Mouse (Mus musculus) skeletal muscle tissue, adult 2 months (tissue): Measurements from ENCODE around the gene Nupl1.

ENCODE experiments used
- DNase-seq: peaks from one replicate; pipeline ENCODE4 v3.0.0-alpha.2; 2012; ENCODE audit warnings: low read depth, low spot score

Nupl1 gene

DNA sequence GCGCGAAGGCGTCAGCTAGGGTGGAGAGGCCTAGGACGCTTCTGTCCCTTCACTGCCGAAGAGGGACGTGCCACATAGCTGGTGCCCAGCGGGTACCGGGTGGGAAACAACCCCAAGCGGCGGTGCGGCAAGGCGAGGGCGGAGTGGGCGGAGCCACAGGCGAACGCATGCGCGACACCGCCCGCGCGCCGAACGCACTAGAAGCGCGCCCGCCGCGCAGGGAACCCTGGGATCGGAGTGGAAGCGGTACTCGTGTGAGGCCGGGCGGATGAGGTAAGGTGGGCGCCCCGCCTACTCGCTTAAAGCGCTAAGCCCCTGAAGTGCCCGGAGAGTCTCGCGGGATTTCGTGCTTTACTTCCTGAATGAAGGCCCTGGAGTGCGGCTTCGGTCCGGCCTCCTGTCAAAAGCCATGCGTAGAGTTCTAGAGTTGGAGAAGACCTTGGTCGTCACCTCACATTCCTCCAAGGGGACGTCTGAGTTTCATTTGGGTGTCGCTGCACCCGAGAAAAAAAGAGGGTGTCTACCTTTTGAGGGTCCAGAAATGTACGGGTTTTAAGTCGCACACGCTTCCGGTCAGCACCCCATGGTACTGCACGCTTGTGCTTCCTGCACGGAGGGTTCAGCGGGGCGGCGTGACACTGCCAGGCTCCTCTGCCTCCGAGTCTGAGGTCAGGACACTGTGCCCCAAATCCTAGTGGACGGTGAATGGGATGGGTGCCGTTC, at the start of gene Nupl1, which contains the start of gene Gm49336:
Gene Nupl1, minus strand, starts transcription at position 151 of the 723 bp plus-strand sequence.
Gene Gm49336, minus strand, starts transcription at position 227 of the 723 bp plus-strand sequence.
- DNase-seq: peak; percentile 98

DNA sequence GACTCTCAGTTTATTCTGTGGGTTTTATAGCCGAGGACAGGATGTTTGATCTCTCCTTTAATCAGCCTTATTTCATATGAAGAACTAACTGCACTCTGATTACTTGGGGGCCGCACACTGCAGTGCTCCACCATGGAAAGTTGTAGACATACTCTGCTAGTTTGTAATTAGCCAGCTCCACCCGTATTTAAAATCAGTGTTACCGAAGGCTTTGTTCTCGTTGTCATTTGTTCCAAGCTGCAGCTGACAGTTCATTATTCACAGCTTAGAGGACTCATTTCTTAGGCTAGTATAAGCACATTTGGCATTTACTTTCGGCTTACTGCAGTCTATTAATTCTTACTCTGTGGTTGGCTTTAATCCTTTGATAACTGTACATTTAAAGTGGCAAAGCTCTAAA, 49.8 kb upstream of the Nupl1 start:
- no peak for DNase-seq

DNA sequence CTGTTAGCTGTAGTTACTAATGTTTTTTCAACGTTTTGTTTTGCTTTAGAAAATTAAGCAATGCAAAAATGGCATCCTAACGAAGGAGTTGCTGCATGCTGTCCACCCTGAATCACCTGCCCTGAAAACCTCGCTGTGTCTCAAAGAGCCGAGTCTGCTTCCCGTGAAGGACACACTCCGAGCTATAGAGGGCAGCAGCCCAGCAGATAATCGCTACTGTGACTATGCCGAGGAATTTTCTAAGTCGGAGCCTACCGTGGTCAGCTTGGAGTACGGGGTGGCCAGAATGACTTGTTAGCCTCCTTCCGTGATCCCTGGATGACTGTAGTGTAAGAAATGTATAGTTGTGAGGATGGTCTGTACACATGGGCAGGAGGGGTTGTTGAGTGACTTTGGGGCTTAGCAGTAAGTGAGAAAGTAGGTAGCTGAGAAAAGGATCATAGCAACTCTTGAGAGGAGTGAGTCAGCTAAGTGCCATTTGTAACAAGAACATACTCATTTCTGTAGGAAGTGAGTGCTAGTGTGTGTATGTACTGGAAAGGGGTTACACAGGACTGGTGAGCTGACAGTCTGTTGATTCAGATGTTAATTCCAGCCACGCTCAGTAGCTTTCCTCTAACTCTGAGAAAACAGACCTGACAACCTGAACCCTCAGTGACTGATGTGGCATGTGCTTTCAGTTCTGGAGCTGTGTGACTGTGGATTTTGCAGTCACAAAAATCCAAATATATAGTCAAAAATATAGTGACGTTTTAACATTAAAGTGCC, 49.2 kb upstream of the Nupl1 start:
- DNase-seq: no peak

DNA sequence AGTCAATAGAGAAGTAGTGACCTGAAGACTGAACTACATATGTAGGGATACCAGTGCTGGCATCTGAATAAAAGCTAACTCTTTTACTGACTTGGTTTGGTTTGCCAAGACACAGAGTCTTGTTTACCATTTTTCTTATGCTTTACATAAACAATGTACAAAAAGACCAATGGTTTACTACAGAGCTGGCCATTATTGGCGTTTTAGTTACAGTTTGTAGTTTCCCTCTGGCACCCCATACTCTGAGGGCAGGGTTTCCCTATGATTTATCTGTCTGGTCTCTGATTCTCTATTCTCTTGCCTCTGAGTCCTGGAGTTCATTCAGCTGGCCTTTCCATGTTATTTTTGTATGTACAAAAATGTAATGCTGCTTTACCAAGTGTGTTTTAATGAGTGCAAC, 44.3 kb upstream of the Nupl1 start:
- no peak for DNase-seq

DNA sequence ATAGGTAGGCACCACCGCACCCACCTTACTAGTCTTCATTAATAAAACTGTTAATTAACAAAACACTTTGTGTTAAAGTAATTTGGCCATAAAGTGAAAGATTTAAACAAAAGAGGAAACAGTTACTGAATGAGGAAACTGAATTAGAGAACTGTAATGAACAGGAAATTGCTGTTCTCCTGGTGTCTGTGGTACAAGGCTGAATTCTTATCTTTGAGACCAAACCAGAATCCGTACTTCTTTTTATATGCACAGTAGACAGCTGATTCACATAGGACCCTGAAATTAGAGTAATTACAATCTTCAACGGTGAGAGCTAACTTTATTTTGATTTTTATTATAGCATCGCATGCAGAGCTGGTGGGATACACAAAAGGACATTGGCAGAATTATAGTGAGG, 39.1 kb upstream of the Nupl1 start:
- no peak for DNase-seq

DNA sequence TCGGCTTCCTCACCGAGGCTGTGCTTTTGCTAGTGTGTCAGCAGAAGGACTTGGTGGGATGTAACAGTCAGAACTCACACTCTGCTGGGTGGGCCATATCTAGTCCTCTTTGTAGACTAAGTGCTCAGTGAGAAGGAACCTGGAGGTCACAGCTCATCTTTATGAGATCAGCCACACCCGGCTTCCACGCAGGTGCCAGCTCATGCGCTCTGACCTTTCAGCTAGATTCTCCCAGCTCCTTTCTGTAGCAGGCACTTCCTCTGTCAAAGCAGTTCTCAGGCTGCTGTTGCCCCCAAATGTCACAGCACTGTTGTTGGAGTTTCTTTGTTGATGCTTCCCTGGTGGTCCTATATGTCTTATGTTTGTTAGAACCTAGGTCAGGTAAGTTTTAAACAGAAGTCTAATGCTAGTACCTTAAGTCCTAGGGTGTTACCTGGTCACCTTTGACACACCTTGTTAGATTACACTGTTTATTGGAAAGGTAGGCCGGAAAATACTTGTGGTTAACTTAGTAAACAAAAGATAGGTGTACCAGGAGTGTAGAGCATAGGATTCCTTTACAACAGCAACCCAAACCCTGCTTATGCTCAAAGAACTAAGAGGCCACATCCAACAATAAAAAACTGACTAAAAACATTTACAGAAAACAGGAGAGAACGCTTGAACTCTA, 35.1 kb upstream of the Nupl1 start:
- DNase-seq: no peak

DNA sequence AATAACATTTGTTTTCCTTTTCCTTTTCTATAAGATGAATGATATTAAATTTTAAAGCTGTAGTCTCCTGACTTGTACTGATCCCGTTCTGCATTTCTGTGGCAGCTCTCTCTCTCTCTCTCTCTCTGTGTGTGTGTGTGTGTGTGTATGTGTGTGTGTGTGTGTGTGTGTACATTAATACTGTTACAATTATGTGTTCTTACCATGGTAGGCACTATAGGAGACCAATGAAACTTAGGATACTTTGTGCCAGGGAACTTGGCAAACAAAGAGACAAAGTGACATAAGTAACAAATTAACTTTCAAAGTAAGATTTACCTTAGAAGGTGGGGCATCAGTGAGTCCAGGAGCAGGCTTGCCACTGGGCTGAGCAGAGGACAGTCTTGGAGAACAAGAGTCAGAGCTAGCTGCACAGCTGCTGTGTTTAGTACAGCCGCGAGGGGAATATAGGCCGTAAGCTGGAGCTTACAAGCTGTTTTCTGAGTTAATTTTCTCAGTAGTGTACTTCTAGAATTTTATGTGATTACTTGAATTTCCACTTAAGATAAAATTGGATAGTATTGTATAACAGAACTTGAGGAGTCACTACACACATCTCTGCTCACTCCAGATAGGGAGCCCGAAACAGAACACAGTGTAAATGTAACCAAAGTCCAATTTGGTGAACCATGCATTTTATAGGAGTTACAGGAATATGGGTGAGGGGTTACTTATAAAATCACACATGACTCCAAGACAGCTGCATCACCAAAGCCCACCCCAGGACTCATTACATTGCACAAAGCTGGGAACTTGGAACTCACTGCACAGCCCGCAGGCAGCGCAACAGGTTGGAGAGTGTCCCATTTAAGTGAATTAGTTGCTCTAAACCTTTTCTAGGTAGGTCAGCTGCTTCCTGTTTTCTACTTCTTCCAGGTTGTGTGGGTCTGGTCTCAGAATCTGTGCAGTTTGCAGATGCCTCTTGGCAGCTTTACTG, 24.4 kb upstream of the Nupl1 start:
- DNase-seq: no peak

DNA sequence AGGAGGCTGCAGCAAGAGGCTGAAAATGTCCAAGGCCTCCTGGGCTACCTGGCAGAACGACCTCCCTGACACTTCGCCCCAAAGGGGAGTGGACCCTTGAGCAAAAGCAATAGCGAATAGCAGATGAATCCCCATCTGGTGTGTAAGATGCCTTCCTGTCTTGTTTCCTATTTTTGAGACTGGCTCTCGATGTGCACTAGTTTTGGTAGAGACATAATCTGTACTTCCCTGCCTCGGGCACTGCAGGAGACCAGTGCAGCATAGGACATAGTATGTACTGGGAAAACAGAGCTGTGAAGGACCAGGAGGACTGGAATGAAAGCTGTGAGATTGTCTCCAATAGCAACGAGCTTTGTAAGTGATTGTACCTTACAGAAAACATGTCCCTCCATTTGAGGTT, 22.1 kb upstream of the Nupl1 start:
- no peak for DNase-seq

DNA sequence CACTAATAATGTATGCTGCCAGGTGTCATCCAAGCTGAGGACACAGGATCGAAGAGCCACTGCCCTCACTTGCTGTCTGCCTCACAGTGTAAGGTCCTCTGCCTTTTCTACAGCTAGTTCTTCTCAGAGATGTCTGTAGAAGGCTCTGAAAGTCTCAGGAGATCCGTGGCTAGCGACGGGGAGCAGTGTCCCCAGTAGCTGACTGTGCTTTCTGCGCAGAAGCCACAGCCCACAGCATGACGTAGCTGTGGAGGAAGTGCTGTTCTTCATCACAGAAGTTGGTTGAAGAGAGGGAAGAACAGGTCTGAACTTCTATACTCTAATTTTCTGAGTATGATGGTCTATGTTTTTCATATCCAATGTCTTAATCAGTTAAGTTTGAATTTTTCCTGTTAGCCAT, 18.1 kb upstream of the Nupl1 start:
- no peak for DNase-seq

DNA sequence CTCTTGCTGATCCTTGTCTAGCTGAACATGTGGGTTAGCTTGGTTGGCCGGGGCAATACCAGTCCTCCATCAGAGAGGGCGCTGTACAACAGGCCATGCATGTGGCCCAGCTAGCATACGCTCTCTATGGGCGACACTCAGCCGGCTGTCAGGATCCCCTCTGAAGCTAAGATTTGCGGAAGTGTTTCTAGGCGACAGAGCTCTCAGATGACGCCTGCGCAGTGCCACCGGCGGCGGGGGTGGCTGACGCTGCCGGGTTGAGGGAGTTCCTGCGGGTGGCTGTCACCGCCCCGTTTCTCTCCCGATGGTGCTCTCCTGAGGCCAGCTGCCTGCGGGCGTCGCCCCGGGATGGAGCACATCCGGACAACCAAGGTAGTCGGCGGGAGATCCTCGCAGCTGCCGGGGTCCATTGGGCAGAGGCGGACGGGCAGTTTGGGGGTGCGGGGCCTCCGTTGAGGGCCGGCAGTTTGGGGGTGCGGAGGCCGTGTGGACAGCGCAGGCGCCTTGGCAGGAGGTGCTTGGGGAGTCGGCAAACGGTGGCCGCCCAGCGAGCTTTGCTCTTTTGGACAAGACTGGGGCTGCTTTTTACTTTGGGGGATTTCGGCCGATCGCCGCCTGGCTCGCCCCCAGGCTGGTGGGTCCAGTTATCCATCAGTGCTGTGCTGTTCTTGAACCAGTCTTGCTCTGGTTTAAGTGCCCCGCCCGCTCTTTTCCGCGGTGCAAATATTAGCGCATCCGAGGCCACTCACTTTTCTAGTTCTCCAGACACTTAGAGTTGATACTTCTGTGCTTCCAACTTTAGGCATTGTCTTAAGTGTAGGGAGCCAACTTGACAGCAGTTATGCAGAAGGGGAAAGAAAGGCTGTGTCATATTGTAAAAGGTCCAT, 14.0 kb upstream of the Nupl1 start, which contains the start of gene Mtmr6:
Gene Mtmr6, plus strand, starts transcription at position 239 of the 887 bp plus-strand sequence.
- DNase-seq: peak; percentile 99

DNA sequence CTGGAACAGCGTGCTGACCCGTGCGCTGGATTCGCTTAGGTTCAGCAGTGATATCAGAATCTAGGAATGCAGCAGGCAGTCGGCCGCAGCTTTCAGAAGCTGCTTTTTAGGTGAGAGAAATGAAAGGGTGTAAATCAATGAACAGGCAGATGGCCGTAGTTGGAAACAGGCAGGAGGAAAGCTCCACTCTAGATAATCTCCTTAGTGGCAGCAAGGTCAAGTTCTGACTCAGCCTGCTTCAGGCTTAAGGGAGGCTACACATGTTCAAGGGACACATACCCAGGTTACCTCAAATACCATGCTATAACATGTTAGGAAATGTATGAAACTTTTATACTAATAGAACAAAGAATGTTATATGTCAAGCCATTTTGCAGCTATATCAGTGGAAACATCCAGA, 11.1 kb upstream of the Nupl1 start:
- DNase-seq: no peak

DNA sequence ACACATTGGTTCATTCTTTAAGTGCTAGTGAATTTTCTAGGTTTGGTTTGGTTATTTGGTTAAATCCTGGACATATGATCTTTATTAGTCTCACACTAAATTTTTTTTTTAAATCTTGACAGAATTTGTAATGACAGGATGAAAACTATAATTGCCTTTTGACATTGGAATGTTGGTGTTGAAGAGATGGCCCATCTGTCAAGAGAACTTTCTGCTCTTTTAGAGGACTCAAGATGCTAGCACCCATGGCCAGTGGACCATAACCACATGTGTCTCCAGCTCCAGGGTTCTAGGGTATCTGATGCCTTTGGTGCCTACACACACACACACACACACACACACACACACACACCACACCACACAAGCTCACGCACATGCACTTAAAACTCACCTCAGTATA, 6.6 kb upstream of the Nupl1 start:
- DNase-seq: no peak

DNA sequence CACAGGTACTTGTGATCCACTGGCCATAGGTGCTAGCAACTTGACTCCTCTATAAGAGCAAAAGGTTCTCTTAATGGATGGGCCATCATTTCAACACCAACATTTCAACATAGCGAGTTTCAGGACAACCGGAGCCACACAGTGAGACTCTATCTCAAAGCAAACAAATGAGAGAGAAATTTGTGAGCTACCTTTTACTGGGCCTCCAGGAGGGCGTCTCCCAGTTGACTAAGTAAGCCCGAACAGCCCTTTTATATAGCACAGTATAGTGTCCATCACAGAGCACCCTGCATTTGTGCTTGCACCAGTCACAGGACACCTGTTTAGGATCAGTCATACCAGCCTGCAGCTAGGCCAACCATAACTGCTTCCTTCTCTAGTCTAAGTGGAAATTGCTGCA, 5.9 kb upstream of the Nupl1 start:
- no peak for DNase-seq

DNA sequence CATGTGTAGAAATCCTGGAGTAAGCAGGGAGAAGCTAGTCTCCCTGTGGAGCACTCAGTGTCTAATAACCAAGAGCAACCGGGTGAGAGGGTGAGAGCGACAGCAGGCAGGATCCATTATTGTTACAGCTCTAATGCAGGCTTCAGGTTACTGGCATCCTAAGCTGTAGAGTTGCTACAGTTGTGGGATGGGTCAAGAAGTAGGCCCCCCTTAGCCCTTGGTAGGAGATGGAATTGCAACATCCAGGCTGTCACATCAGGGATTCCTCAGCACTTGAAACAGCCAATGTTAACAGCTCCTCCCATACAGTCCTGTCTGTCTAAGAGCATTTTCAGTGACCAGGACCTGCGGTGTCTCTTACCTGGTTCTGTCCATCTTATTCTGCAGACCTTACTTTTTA, 5.1 kb upstream of the Nupl1 start:
- no peak for DNase-seq

DNA sequence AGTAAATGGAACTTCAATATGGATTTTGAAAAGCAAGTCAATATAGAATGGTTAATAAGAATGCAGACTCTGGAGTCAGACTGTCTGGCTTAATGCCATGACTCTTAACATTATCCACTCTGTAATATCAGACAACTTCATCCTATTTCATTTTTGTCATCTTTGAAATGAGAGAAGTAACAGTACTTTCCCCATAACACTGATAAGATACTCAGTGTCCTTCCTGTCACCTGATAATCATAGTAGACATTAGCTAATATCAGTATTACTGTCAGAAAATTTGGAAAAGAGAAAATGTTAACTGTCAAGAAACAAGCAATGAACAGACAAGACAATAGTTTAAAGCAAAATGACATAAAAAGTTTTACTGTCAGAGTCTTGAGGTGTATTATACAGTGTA, 3.5 kb upstream of the Nupl1 start:
- DNase-seq: no peak

DNA sequence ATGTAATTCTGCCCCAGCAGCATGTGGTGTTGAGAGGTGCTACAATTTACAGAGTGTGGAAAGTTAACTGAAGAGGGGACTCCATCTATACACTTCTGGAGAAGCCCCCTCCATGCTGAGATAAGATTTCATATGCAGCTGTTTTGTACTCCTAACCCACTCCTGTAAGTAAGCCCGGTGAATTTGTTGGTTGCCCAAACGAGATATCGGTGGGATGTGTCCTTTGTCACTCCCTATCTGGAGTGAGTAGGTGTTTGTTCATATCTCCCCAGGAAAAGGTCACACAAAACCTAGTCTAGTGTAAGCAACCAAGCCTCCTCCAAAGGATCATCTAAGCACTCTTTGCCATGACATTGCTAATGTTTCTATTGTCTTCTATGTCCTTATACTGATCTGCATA, 2.2 kb upstream of the Nupl1 start:
- DNase-seq: no peak

DNA sequence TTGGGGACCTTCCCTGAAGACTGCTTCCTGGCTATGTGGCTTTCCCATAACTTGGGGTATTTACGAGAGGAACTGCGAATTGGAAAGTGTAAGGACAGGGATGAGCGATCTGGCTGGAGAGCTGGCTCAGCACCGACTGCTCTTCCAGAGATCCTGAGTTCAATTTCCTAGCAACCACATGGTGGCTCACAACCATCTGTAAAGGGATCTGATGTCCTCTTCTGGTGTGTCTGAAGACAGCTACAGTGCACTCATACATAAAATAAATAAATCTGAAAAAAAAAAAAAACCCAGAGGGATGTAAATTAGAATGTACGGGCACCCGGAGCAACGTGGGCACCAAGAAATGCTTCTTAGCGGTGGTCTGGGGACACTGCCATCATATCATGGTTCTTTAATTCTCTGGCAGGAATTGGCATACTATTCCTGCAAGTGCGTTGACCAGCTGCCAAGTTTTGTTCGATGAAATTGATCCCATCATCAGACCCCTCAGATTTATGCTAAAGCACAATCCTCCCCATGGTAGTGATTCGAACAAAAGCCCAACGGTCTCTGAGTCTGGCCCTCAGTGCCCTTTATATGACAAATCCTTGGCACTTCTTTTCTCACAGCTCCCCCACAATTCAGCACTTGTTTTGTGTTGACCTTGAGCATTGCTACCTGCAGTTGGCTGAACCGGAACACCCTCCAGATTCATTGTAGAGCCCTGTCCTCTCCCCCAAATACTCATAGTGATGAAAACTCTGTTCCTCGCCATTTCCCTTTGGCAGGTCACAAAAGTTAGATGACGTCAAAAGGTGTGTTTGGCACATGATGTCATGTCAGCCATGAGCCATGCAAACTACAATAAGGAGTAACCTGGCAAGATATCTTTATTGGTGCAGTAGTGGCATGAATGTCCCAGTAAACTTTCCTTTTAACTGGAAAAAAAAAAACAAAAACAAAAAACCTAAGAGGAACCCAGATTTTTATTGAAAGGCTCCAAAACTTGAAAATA, 1.1 kb upstream of the Nupl1 start:
- peak; percentile 10 for DNase-seq

DNA sequence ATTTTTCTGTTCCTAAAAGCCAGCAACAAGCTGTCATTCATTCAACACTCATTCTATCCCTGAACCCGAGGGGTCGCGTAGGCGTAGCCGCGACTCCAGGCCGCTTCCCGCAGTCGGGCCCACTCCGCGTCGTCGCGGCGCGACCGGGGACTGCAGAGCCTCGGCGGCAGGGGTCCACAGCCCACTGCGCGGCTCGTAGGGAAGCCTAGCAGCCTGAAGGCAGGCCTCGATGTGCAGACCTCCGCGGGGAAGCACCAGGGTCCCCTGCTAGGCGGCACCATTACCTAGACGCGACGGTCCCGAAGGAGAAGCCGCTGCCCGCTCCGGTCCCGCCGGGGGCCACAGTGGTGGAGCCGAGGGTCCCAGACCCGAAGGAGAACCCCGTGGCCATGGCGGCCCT, 352 bp downstream of the Nupl1 start:
- no peak for DNase-seq

DNA sequence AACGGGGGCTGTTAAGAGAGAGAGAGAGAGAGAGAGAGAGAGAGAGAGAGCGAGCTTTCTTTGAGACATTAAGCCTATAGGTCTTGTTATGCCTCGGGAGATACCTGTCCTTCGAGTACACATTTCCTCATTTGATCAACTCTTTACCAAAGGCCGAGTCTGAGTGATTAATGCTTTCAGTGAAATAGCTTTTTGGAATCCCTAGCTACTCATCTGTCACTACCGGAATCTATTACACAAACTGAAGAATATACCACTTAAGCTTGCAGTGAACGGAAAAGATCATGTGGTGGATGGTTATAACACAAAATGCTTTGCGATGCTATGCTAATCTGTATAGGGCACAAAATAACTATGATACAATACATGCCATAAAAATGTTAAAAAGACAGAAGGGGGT, 865 bp downstream of the Nupl1 start:
- DNase-seq: no peak
